Mouse (Mus musculus) skeletal muscle tissue, adult 2 months (tissue): ENCODE results near the gene Hck.

ENCODE experiments used
- DNase-seq: peaks from one replicate; pipeline ENCODE4 v3.0.0-alpha.2; 2012; ENCODE audit warnings: low read depth, low spot score

Hck gene

GRCm38 (mm10) chr2:153199114-153199513 lies 90.8 kb downstream of the Hck start:
- DNase-seq, result no peak
